Mouse (Mus musculus): ENCODE measurements at regions not wholly inside any gene's neighbourhood (a gene's known extent, or its start where the extent isn't known, plus 50 kb on each side); places are given as distances from the start of the nearest gene placed in this dataset.
A peak's percentile ranks its signal among the peaks of the same experiment; 100 is the strongest.

- H3K27me3 ChIP-seq (ENCODE audit: control insufficient read depth, insufficient read depth, low read length), result no peaks in the 10 kb centered on the region
- no peaks in the 10 kb centered on the region for H3K36me3 ChIP-seq (replicated peaks; ENCODE audit: control insufficient read depth, insufficient read depth, low read depth, low read length)
- H3K4me3 ChIP-seq (ENCODE audit: low read depth, low read length), result no peak overlapping the region
- no peak overlapping the region for H3K4me2 ChIP-seq (ENCODE audit: low read depth, low read length)
- no peak overlapping the region for H3K27ac ChIP-seq (replicated peaks; ENCODE audit: low read depth, low read length)
- H3K9ac ChIP-seq (replicated peaks; ENCODE audit: low read length), result no peak overlapping the region
- 56% methylated on average over 12 of the region's 12 CpGs for WGBS
- DNase-seq (ENCODE audit: low spot score), result peak; percentile 15
- H3K9me3 ChIP-seq (replicated peaks; ENCODE audit: control insufficient read depth, low read length), result no peaks in the 10 kb centered on the region
- no peaks in the 10 kb centered on the region for H3K4me1 ChIP-seq (ENCODE audit: control insufficient read depth, insufficient read depth, low read length)
- ATAC-seq (replicated peaks; ENCODE audit: insufficient number of reproducible peaks, low FRiP score, low TSS enrichment, low read depth), result no peak
Measured at GRCm38 (mm10) chr10:117896911-117897643, 51.2 kb upstream of the Rap1b start.

DNA sequence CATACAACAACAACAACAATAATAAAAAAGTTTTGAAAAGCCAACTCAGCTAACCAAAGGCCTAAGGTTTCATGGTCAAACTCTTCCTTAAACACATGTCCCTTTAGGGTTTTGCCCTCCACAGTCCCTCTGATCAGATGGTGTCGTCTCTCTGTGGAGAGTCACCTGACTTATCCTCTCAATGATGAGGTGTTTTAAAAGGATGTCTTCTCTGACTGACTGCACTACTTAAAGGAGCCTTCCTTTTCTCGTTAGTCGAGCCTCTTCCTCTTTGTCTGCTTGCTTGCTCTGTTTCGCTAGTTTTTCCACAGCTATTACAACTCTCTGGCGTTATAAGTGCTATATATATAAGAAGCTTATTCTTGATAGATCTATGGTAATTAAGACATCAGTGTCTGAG lies 51.9 kb upstream of the Rap1b start:
- H3K9ac ChIP-seq (replicated peaks; ENCODE audit: low read length), result no peak overlapping the region
- no peaks in the 10 kb centered on the region for H3K9me3 ChIP-seq (replicated peaks; ENCODE audit: control insufficient read depth, low read length)
- H3K4me3 ChIP-seq (ENCODE audit: low read depth, low read length), result no peak overlapping the region
- no peak for DNase-seq (ENCODE audit: low spot score)
- WGBS, result 77% methylated on average over 5 of the region's 5 CpGs
- no peak overlapping the region for H3K4me2 ChIP-seq (ENCODE audit: low read depth, low read length)
- no peaks in the 10 kb centered on the region for H3K27me3 ChIP-seq (ENCODE audit: control insufficient read depth, insufficient read depth, low read length)
- H3K27ac ChIP-seq (replicated peaks; ENCODE audit: low read depth, low read length), result no peak overlapping the region
- ATAC-seq (replicated peaks; ENCODE audit: insufficient number of reproducible peaks, low FRiP score, low TSS enrichment, low read depth), result no peak
- no peaks in the 10 kb centered on the region for H3K36me3 ChIP-seq (replicated peaks; ENCODE audit: control insufficient read depth, insufficient read depth, low read depth, low read length)
- no peaks in the 10 kb centered on the region for H3K4me1 ChIP-seq (ENCODE audit: control insufficient read depth, insufficient read depth, low read length)

DNA sequence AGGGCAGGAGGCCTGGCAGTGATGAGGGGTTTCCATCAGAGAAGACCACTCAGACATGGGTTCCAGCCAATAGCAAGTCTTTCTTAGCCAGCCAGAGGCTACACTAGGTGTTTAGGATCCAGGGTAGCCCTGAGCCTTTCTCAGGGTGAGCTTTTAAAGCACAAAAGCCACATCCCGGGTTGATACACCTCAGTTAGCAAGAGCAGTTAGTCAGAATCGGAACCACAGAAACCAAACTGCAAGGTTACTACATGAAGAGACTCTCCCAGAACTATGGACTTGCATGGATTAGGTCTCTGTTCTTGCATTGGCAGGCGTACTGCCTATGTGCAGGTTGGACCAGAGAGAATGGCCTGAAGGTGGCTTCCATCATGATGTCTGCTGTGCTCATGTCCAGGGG lies 52.6 kb upstream of the Rap1b start:
- no peak overlapping the region for H3K4me3 ChIP-seq (ENCODE audit: low read depth, low read length)
- no peak overlapping the region for H3K27ac ChIP-seq (replicated peaks; ENCODE audit: low read depth, low read length)
- ATAC-seq (replicated peaks; ENCODE audit: insufficient number of reproducible peaks, low FRiP score, low TSS enrichment, low read depth) (no peak), DNase-seq (ENCODE audit: low spot score) (no peak)
- H3K27me3 ChIP-seq (ENCODE audit: control insufficient read depth, insufficient read depth, low read length), result no peaks in the 10 kb centered on the region
- no peaks in the 10 kb centered on the region for H3K36me3 ChIP-seq (replicated peaks; ENCODE audit: control insufficient read depth, insufficient read depth, low read depth, low read length)
- H3K9me3 ChIP-seq (replicated peaks; ENCODE audit: control insufficient read depth, low read length), result no peaks in the 10 kb centered on the region
- no peaks in the 10 kb centered on the region for H3K4me1 ChIP-seq (ENCODE audit: control insufficient read depth, insufficient read depth, low read length)
- H3K4me2 ChIP-seq (ENCODE audit: low read depth, low read length), result no peak overlapping the region
- no peak overlapping the region for H3K9ac ChIP-seq (replicated peaks; ENCODE audit: low read length)
- WGBS, result 90% methylated on average over 3 of the region's 3 CpGs

DNA sequence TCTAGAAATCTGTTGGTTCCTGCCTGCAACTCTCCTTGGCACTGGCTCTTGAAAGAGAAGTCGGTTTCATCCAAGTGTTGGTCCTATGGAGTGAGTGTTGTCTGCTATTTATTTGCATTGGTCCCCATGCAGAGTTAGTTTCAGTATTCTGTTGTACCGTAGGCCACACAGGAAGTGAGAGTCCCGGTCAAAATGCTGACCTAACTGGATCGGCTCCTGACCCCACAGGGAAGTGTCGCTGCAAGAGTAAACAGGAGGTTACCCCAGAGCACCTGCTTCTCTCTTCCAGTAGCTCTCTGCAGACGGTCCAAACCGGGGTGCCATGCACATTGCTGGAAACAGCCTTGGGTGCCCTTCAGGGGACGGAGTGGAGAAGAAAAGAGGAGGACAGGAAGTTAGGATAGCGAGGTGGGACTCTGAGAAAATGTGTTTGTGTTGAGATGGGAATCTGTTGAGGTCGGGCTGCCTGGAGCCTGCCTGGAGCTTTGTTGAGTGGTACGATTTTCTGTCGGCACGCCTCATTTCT lies 53.6 kb upstream of the Rap1b start:
- no peaks in the 10 kb centered on the region for H3K4me1 ChIP-seq (ENCODE audit: control insufficient read depth, insufficient read depth, low read length)
- WGBS, result 63% methylated on average over 13 of the region's 13 CpGs
- H3K4me2 ChIP-seq (ENCODE audit: low read depth, low read length), result no peak overlapping the region
- H3K9ac ChIP-seq (replicated peaks; ENCODE audit: low read length), result no peak overlapping the region
- no peak overlapping the region for H3K4me3 ChIP-seq (ENCODE audit: low read depth, low read length)
- DNase-seq (ENCODE audit: low spot score) (no peak), ATAC-seq (replicated peaks; ENCODE audit: insufficient number of reproducible peaks, low FRiP score, low TSS enrichment, low read depth) (no peak)
- no peak overlapping the region for H3K27ac ChIP-seq (replicated peaks; ENCODE audit: low read depth, low read length)
- H3K36me3 ChIP-seq (replicated peaks; ENCODE audit: control insufficient read depth, insufficient read depth, low read depth, low read length), result no peaks in the 10 kb centered on the region
- no peaks in the 10 kb centered on the region for H3K9me3 ChIP-seq (replicated peaks; ENCODE audit: control insufficient read depth, low read length)
- no peaks in the 10 kb centered on the region for H3K27me3 ChIP-seq (ENCODE audit: control insufficient read depth, insufficient read depth, low read length)

DNA sequence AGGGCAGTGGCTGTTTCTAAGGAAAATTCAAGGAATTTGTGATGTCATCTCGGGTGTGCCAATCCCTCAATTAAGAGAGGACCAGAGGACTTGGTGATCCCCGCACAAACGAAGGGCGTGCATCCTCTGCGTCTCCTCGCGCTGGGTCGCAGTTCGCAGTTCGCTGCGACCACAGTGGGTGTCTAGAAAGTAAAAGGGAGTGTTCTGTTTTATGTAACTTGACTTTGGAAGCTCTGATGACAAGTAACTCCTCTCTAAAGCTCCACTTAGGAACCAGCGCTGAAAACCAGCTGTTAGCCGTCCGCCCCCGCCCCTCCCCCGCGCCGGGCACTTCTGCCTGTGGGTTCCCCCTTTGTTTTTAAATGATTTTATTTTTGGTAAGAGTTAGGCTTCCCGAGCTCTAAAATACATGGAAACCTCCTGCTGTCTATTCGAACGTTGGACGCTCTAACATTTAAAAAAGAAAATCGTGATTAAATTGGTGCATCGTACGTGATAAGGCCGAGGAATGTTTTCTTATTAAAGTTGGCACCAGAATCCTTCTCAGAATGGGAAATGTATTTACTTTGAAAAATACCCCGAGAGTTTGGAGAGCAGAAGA lies 59.9 kb upstream of the Rap1b start:
- Histone ChIP-seq H3K4me2 (ENCODE audit: low read depth, low read length) (peak overlapping the region; percentile 58), H3K27me3 (ENCODE audit: control insufficient read depth, insufficient read depth, low read length) (no peaks in the 10 kb centered on the region), H3K4me1 (ENCODE audit: control insufficient read depth, insufficient read depth, low read length) (peaks cover 2% of the 10 kb centered on the region; the same call in 1 of the 2 replicates), H3K9ac (replicated peaks; ENCODE audit: low read length) (peak overlapping the region; percentile 29), H3K36me3 (replicated peaks; ENCODE audit: control insufficient read depth, insufficient read depth, low read depth, low read length) (no peaks in the 10 kb centered on the region), H3K9me3 (replicated peaks; ENCODE audit: control insufficient read depth, low read length) (no peaks in the 10 kb centered on the region), H3K4me3 (ENCODE audit: low read depth, low read length) (peak overlapping the region; percentile 22), H3K27ac (replicated peaks; ENCODE audit: low read depth, low read length) (no peak overlapping the region)
- WGBS, result 20% methylated on average over 27 of the region's 27 CpGs
- DNase-seq (ENCODE audit: low spot score) (peak; percentile 50), ATAC-seq (replicated peaks; ENCODE audit: insufficient number of reproducible peaks, low FRiP score, low TSS enrichment, low read depth) (0 out of 2 replicates have a peak, but pooled peaks have one; percentile 50)

GRCm38 (mm10) chr10:117906267-117906811 lies 60.5 kb upstream of the Rap1b start:
- peak overlapping the region; percentile 58 for H3K4me2 ChIP-seq (ENCODE audit: low read depth, low read length)
- no peaks in the 10 kb centered on the region for H3K27me3 ChIP-seq (ENCODE audit: control insufficient read depth, insufficient read depth, low read length)
- peak; percentile 71 for DNase-seq (ENCODE audit: low spot score)
- no peak overlapping the region; the same call in 1 of the 2 replicates for H3K27ac ChIP-seq (replicated peaks; ENCODE audit: low read depth, low read length)
- ATAC-seq (replicated peaks; ENCODE audit: insufficient number of reproducible peaks, low FRiP score, low TSS enrichment, low read depth), result peak; percentile 78
- H3K4me1 ChIP-seq (ENCODE audit: control insufficient read depth, insufficient read depth, low read length), result peaks cover 2% of the 10 kb centered on the region; the same call in 1 of the 2 replicates
- WGBS, result 28% methylated on average over 11 of the region's 11 CpGs
- no peaks in the 10 kb centered on the region for H3K9me3 ChIP-seq (replicated peaks; ENCODE audit: control insufficient read depth, low read length)
- H3K4me3 ChIP-seq (ENCODE audit: low read depth, low read length), result peak overlapping the region; percentile 22; the same call in 1 of the 2 replicates
- H3K9ac ChIP-seq (replicated peaks; ENCODE audit: low read length), result peak overlapping the region; percentile 29
- H3K36me3 ChIP-seq (replicated peaks; ENCODE audit: control insufficient read depth, insufficient read depth, low read depth, low read length), result no peaks in the 10 kb centered on the region

DNA sequence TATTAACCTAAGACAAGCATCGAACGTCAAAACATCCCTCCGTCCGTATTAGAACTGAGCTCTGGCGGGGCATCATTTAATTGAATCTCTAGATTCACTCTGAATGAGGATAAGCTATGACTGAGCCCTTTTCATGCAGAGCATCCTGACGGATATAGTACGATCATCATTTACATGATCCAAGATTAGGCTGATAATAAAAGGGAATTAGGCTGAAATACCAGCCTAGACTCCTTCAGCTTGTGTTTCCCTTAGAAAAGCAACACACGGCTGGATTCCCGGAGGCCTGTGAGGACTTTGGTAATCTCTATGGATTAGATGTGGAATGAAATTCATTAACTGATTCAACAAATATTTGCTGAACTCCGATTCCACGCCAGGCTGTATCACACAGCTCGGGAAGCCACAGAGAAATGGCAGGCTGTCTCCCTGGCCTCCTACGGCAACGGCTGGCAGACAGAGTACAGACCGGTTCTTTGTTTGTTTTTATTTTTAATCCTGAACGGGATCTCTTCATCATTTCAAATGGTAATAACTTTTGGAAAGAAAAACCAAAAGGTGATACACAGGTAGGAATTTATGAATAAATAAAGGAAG lies 62.3 kb upstream of the Rap1b start:
- 68% methylated on average over 16 of the region's 16 CpGs for whole genome bisulfite sequencing
- Histone ChIP-seq H3K27ac (replicated peaks; ENCODE audit: low read depth, low read length) (no peak overlapping the region), H3K4me3 (ENCODE audit: low read depth, low read length) (no peak overlapping the region), H3K9ac (replicated peaks; ENCODE audit: low read length) (no peak overlapping the region), H3K27me3 (ENCODE audit: control insufficient read depth, insufficient read depth, low read length) (no peaks in the 10 kb centered on the region), H3K36me3 (replicated peaks; ENCODE audit: control insufficient read depth, insufficient read depth, low read depth, low read length) (no peaks in the 10 kb centered on the region), H3K9me3 (replicated peaks; ENCODE audit: control insufficient read depth, low read length) (no peaks in the 10 kb centered on the region), H3K4me1 (ENCODE audit: control insufficient read depth, insufficient read depth, low read length) (peaks cover 2% of the 10 kb centered on the region; the same call in 1 of the 2 replicates), H3K4me2 (ENCODE audit: low read depth, low read length) (no peak overlapping the region)
- ATAC-seq (replicated peaks; ENCODE audit: insufficient number of reproducible peaks, low FRiP score, low TSS enrichment, low read depth) (no peak), DNase-seq (ENCODE audit: low spot score) (peak; percentile 6)

Measured in embryonic facial prominence, embryonic 11.5 days (tissue).